Mouse (Mus musculus) bone marrow, adult 2 months (tissue): ENCODE results near the gene Fam204a. TPM values are rescaled to one million over a fixed set of nuclear protein-coding genes. Genes with fewer than 3 reads are reported as not detected.

Experiments used
- H3K27ac ChIP-seq: fragments of 200-500 bp; 2 replicates; pipeline ENCODE4 v1.5.1; 2012; ENCODE audit warnings: low read depth, mild to moderate bottlenecking, control low read depth, inconsistent platforms, low read length; ENCODE audit not compliant: control insufficient read depth, poor library complexity, insufficient read depth
- H3K4me1 ChIP-seq: fragments of 200-500 bp; 2 replicates; pipeline ENCODE4 v1.6.1; 2011; ENCODE audit warnings: low read length; ENCODE audit not compliant: control insufficient read depth, insufficient read depth
- H3K4me3 ChIP-seq: fragments of 200-500 bp; replicated peaks from 2 replicates; pipeline ENCODE3; 2011; ENCODE audit warnings: mild to moderate bottlenecking, low read depth, low read length, control low read depth; ENCODE audit not compliant: control insufficient read depth
- CTCF ChIP-seq: fragments of 200-500 bp; IDR thresholded peaks from 2 replicates; pipeline ENCODE4 v1.5.1; 2011; ENCODE audit warnings: low read length, control low read depth; ENCODE audit not compliant: control insufficient read depth, insufficient read depth
- POLR2A ChIP-seq: fragments of 200-500 bp; IDR thresholded peaks from 2 replicates; pipeline ENCODE4 v1.6.1; 2011; ENCODE audit warnings: low read depth, mild to moderate bottlenecking, control low read depth, low read length, borderline replicate concordance; ENCODE audit not compliant: control insufficient read depth
- WGBS: fragments of 180-500 bp; shearing (Covaris S2); methylation state at CpG from one replicate; pipeline ENCODE4 v1.1.7; 2018; 5-methylcytosine and 5-hydroxymethylcytosine counted together
- polyA plus RNA-seq: library from polyadenylated mRNA; stranded (reverse); fragments of >200 nt; gene quantifications from 2 replicates; pipeline ENCODE4 v1.2.4, GENCODE M21; 2011; ENCODE audit warnings: low replicate concordance; ENCODE audit not compliant: missing spikeins, insufficient read depth, insufficient read length

The Fam204a gene
- polyA plus RNA-seq, 1 experiment = 22.8 TPM

DNA sequence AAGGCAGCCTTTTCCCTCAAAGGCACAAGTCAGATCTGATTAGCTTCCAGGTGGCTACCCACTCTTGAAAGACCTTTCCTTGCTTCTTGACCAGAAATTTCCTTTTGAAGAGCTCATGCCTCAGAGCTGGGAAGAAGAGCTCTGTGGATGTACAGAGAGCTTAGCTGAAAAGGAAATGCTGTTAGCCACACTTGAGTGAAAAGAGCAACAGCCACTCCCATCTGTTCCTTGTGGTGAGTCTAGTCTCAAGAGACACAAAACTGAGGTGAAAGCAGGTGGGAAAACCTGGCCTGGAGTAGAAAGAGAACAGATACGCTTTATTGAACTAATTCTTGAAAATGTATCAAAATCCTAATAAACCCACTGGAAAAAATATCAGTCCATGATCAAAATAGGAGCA, 43.6 kb downstream of the Fam204a start:
- WGBS = 62% methylated on average over 1 of the region's 1 CpGs
- Histone ChIP-seq H3K4me1 (no peaks in the 10 kb centered on the region; the same call in 1 of the 2 replicates), H3K27ac (peak overlapping the region; percentile 91), H3K4me3 (no peak overlapping the region)
- TF ChIP-seq POLR2A = no peak
- no peak for TF ChIP-seq CTCF

- H3K4me1 ChIP-seq = no peaks in the 10 kb centered on the region; the same call in 1 of the 2 replicates
- TF ChIP-seq POLR2A (no peak), CTCF (no peak)
- H3K27ac ChIP-seq = no peak overlapping the region
- no peak overlapping the region for H3K4me3 ChIP-seq
- WGBS = 77% methylated on average over 1 of the region's 1 CpGs
Observed at GRCm38 (mm10) chr19:60182171-60182570, 44.3 kb downstream of the Fam204a start.

DNA sequence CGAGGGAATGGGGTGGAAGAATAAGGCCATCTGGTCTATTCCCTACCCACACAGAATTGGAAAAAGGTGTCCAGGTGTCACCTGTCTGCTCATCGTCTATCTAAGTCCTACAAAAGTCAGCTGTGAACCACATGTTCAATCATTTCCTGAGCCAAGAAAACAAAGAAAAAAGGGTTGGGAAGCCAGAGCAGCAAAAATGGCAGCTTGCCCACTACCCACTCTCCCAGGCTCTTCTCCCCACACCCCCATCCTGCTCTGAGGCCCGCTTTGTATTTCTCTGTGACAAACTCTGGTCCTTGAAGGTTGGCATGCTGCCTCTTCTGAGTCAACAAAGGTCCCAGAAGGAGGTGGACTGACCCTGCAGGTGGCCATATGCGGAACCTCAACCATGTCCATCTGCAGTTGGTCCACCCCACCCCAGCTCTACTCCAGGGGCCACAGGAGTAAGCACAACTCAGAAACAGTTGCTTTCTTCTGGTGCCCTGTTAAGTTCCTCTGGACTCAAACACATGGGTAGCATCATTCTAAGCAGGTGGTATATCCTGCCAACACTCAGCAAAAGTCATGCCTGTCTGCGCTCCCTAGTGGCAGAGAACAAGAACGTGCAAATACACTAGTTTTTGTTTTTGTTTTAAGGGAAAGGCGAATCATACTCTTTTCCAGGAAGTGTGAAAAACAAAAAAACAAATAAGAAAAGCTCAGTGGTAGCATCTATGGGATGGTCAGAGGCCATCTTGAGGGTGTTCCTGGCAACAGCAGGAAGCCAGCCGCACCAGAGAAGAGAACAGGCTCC, 47.5 kb downstream of the Fam204a start:
- Histone ChIP-seq H3K4me3 (no peak overlapping the region), H3K27ac (no peak overlapping the region), H3K4me1 (no peaks in the 10 kb centered on the region; the same call in 1 of the 2 replicates)
- TF ChIP-seq POLR2A (no peak), CTCF (no peak)
- WGBS = 81% methylated on average over 8 of the region's 8 CpGs

DNA sequence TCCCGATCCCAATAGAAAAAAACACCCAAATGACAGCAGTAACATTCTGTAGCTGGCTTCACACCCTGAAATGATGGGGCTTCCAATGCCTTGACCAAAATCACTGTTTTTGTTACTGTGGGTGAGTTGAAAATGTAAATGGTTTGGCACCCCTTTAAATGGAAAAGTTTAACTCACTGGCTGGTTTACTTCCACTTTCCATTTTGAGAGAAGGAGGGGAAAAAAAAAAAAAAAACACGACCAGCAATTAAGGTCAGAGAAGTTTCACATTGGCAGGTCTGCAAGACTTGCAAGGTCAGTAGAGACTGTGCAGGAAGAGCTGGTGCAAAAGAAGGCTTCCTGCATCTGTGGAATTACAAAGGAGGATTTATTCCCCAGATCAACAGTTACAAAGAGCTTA, 61.1 kb downstream of the Fam204a start:
- Histone ChIP-seq H3K4me3 (no peak overlapping the region), H3K4me1 (no peaks in the 10 kb centered on the region; the same call in 1 of the 2 replicates), H3K27ac (no peak overlapping the region)
- TF ChIP-seq POLR2A (no peak), CTCF (no peak)
- 33% methylated on average over 2 of the region's 2 CpGs for WGBS

DNA sequence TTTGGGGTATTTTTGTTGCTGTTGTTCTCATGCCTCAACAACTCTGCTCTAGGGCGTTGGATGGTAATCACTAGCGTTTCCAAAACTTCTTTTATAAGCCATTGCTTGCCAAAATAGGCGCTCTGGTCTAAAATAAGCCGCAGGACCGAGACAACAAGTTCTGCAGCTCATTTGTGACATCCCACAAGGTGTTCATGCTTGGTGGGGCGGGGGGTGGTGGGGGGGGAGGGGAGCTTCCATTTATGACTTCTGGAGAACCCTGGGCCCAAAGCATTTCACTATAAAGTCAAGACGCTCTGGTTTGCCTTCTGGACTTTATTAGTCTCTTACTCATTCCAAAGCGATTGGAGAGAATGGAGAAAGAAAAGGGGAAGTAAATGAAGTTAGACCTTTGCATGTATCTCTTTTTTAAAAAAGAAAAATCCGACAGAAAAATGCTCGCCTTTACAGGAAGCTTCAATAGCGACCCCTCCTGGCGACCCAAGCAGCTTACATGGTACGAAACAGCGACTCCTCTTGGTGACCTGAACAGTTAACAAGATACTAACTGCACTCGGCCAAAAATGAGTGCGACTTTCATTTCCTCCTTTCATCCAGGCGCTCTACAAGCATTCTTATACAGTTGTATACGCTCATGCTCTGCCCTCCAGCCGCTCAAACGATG, 65.8 kb downstream of the Fam204a start:
- no peak for TF ChIP-seq POLR2A
- peak; percentile 87 for TF ChIP-seq CTCF
- Histone ChIP-seq H3K4me1 (no peaks in the 10 kb centered on the region; the same call in 1 of the 2 replicates), H3K27ac (no peak overlapping the region), H3K4me3 (peak overlapping the region; percentile 15)
- 24% methylated on average over 20 of the region's 20 CpGs for WGBS

DNA sequence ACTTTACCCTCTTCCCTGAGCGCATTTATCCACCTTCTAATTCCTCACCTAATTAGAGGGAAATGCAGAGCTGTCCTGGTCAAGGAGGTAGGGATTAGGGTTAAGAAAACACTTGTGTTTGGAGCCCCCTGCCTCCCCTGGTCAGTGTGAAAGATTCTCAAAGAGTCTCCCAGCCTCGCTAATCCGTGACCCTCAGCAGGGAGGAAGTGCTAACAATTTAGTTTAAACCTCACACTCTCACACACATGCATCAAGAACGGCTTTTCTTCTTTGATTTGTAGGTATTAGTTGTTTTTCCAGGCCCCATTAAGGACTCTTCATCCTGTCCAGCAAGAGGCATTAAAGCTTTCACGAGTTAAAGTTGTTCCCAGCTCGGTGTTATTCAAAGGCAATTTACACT, 66.7 kb downstream of the Fam204a start:
- H3K27ac ChIP-seq = no peak overlapping the region
- TF ChIP-seq CTCF (no peak), POLR2A (no peak)
- no peaks in the 10 kb centered on the region; the same call in 1 of the 2 replicates for H3K4me1 ChIP-seq
- WGBS = 58% methylated on average over 6 of the region's 6 CpGs
- H3K4me3 ChIP-seq = no peak overlapping the region

DNA sequence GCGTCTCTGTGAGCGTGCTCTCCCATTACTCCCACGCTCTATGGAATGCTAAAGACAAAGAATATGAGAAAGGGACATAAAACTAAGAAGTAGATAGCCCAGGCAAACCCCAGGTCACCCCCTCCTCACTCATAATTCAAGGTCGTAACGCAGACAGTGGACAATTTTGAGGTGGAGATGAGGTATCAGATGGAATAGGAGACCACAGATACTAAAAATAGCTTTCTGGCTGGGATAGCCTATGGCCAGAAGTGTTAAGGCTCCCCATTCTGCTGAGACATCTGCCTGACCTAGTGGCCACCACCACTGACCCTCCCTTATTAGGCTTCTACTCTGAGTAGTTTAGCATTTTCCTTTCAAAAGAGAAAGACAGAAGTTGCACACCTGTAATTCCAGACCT, 71.2 kb downstream of the Fam204a start:
- 78% methylated on average over 5 of the region's 5 CpGs for WGBS
- H3K4me1 ChIP-seq = no peaks in the 10 kb centered on the region; the same call in 1 of the 2 replicates

GRCm38 (mm10) chr19:60153096-60153495, 73.4 kb downstream of the Fam204a start:
- WGBS = 74% methylated on average over 1 of the region's 1 CpGs
- H3K4me3 ChIP-seq = no peak overlapping the region
- TF ChIP-seq CTCF (no peak), POLR2A (no peak)
- no peaks in the 10 kb centered on the region for H3K4me1 ChIP-seq
- H3K27ac ChIP-seq = no peak overlapping the region

More for the DNA sequence above, 71.2 kb downstream of the Fam204a start:
- Histone ChIP-seq H3K27ac (no peak overlapping the region), H3K4me3 (no peak overlapping the region)
- no peak for TF ChIP-seq CTCF
- TF ChIP-seq POLR2A = no peak
